Mouse (Mus musculus): ENCODE data around the gene Ttn. TPM values are rescaled to one million over a fixed set of nuclear protein-coding genes. Genes with fewer than 3 reads are reported as not detected.

The Ttn gene
- polyA plus RNA-seq, 1 experiment from 2014 or later: 717 TPM

GRCm38 (mm10) chr2:76751993-76752392 lies 230.4 kb downstream of the Ttn start:
- Histone ChIP-seq H3K9ac (ENCODE audit: low read length) (no peak overlapping the region), H3K9me3 (replicated peaks; ENCODE audit: control insufficient read depth, low read length) (no peaks in the 10 kb centered on the region), H3K36me3 (ENCODE audit: control insufficient read depth, insufficient read depth) (peaks cover 83% of the 10 kb centered on the region), H3K4me2 (ENCODE audit: low read depth, low read length) (no peak overlapping the region), H3K27ac (ENCODE audit: low read length) (no peak overlapping the region), H3K4me3 (ENCODE audit: low read length) (no peak overlapping the region), H3K27me3 (ENCODE audit: control insufficient read depth, insufficient read depth, low read length) (no peaks in the 10 kb centered on the region), H3K4me1 (ENCODE audit: control insufficient read depth, insufficient read depth, low read length) (no peaks in the 10 kb centered on the region)
- ATAC-seq (replicated peaks; ENCODE audit: extremely low read depth, insufficient read depth, low FRiP score): no peak
- WGBS: 87% methylated on average over 6 of the region's 6 CpGs

- Histone ChIP-seq H3K9ac (ENCODE audit: low read length) (no peak overlapping the region), H3K4me2 (ENCODE audit: low read depth, low read length) (no peak overlapping the region), H3K9me3 (replicated peaks; ENCODE audit: control insufficient read depth, low read length) (0 out of 2 replicates have a peak, but pooled peaks cover 2% of the 10 kb centered on the region), H3K4me1 (ENCODE audit: control insufficient read depth, insufficient read depth, low read length) (no peaks in the 10 kb centered on the region), H3K36me3 (ENCODE audit: control insufficient read depth, insufficient read depth) (peaks cover 85% of the 10 kb centered on the region), H3K27me3 (ENCODE audit: control insufficient read depth, insufficient read depth, low read length) (no peaks in the 10 kb centered on the region), H3K4me3 (ENCODE audit: low read length) (no peak overlapping the region), H3K27ac (ENCODE audit: low read length) (no peak overlapping the region)
- no peak for ATAC-seq (replicated peaks; ENCODE audit: extremely low read depth, insufficient read depth, low FRiP score)
- 83% methylated on average over 21 of the region's 21 CpGs for WGBS
These were observed 232.8 kb downstream of the Ttn start for GRCm38 (mm10) chr2:76749341-76750110.

- Histone ChIP-seq H3K4me3 (ENCODE audit: low read length) (no peak overlapping the region), H3K27ac (ENCODE audit: low read length) (no peak overlapping the region), H3K36me3 (ENCODE audit: control insufficient read depth, insufficient read depth) (peaks cover 86% of the 10 kb centered on the region), H3K9ac (ENCODE audit: low read length) (no peak overlapping the region), H3K27me3 (ENCODE audit: control insufficient read depth, insufficient read depth, low read length) (no peaks in the 10 kb centered on the region), H3K4me1 (ENCODE audit: control insufficient read depth, insufficient read depth, low read length) (no peaks in the 10 kb centered on the region), H3K4me2 (ENCODE audit: low read depth, low read length) (no peak overlapping the region), H3K9me3 (replicated peaks; ENCODE audit: control insufficient read depth, low read length) (0 out of 2 replicates have a peak, but pooled peaks cover 2% of the 10 kb centered on the region)
- ATAC-seq (replicated peaks; ENCODE audit: extremely low read depth, insufficient read depth, low FRiP score): no peak
- WGBS: 83% methylated on average over 14 of the region's 14 CpGs
These were observed 233.7 kb downstream of the Ttn start for GRCm38 (mm10) chr2:76748696-76749095.

- WGBS: 93% methylated on average over 14 of the region's 14 CpGs
- H3K36me3 ChIP-seq (ENCODE audit: control insufficient read depth, insufficient read depth): peaks cover 82% of the 10 kb centered on the region
- H3K4me2 ChIP-seq (ENCODE audit: low read depth, low read length): no peak overlapping the region
- no peak overlapping the region for H3K4me3 ChIP-seq (ENCODE audit: low read length)
- H3K27me3 ChIP-seq (ENCODE audit: control insufficient read depth, insufficient read depth, low read length): no peaks in the 10 kb centered on the region
- H3K9ac ChIP-seq (ENCODE audit: low read length): no peak overlapping the region
- ATAC-seq (replicated peaks; ENCODE audit: extremely low read depth, insufficient read depth, low FRiP score): no peak
- no peaks in the 10 kb centered on the region for H3K4me1 ChIP-seq (ENCODE audit: control insufficient read depth, insufficient read depth, low read length)
- no peaks in the 10 kb centered on the region; the same call in 1 of the 2 replicates for H3K9me3 ChIP-seq (replicated peaks; ENCODE audit: control insufficient read depth, low read length)
- no peak overlapping the region for H3K27ac ChIP-seq (ENCODE audit: low read length)
These were observed 262.7 kb downstream of the Ttn start for GRCm38 (mm10) chr2:76719650-76720049.

GRCm38 (mm10) chr2:76714984-76715383 lies 267.4 kb downstream of the Ttn start:
- WGBS: 65% methylated on average over 8 of the region's 8 CpGs
- no peak for ATAC-seq (replicated peaks; ENCODE audit: extremely low read depth, insufficient read depth, low FRiP score)
- H3K27ac ChIP-seq (ENCODE audit: low read length): no peak overlapping the region
- no peaks in the 10 kb centered on the region for H3K27me3 ChIP-seq (ENCODE audit: control insufficient read depth, insufficient read depth, low read length)
- H3K36me3 ChIP-seq (ENCODE audit: control insufficient read depth, insufficient read depth): peaks cover 88% of the 10 kb centered on the region
- no peak overlapping the region for H3K4me2 ChIP-seq (ENCODE audit: low read depth, low read length)
- H3K4me1 ChIP-seq (ENCODE audit: control insufficient read depth, insufficient read depth, low read length): no peaks in the 10 kb centered on the region
- H3K9ac ChIP-seq (ENCODE audit: low read length): no peak overlapping the region
- H3K9me3 ChIP-seq (replicated peaks; ENCODE audit: control insufficient read depth, low read length): peaks cover 2% of the 10 kb centered on the region; the same call in 1 of the 2 replicates
- no peak overlapping the region for H3K4me3 ChIP-seq (ENCODE audit: low read length)

GRCm38 (mm10) chr2:76708512-76708911 lies 273.8 kb downstream of the Ttn start:
- Histone ChIP-seq H3K9ac (ENCODE audit: low read length) (no peak overlapping the region), H3K27ac (ENCODE audit: low read length) (no peak overlapping the region), H3K9me3 (replicated peaks; ENCODE audit: control insufficient read depth, low read length) (peaks cover 5% of the 10 kb centered on the region; the same call in 1 of the 2 replicates), H3K27me3 (ENCODE audit: control insufficient read depth, insufficient read depth, low read length) (no peaks in the 10 kb centered on the region), H3K4me1 (ENCODE audit: control insufficient read depth, insufficient read depth, low read length) (no peaks in the 10 kb centered on the region), H3K36me3 (ENCODE audit: control insufficient read depth, insufficient read depth) (peaks cover 93% of the 10 kb centered on the region), H3K4me2 (ENCODE audit: low read depth, low read length) (no peak overlapping the region), H3K4me3 (ENCODE audit: low read length) (no peak overlapping the region)
- no peak for ATAC-seq (replicated peaks; ENCODE audit: extremely low read depth, insufficient read depth, low FRiP score)
- WGBS: 72% methylated on average over 3 of the region's 3 CpGs

GRCm38 (mm10) chr2:76705655-76706054 lies 276.7 kb downstream of the Ttn start:
- peaks cover 74% of the 10 kb centered on the region for H3K36me3 ChIP-seq (ENCODE audit: control insufficient read depth, insufficient read depth)
- no peaks in the 10 kb centered on the region for H3K27me3 ChIP-seq (ENCODE audit: control insufficient read depth, insufficient read depth, low read length)

GRCm38 (mm10) chr2:76702751-76703150 lies 279.6 kb downstream of the Ttn start:
- Histone ChIP-seq H3K36me3 (ENCODE audit: control insufficient read depth, insufficient read depth) (peaks cover 45% of the 10 kb centered on the region), H3K9ac (ENCODE audit: low read length) (no peak overlapping the region), H3K4me1 (ENCODE audit: control insufficient read depth, insufficient read depth, low read length) (no peaks in the 10 kb centered on the region), H3K9me3 (replicated peaks; ENCODE audit: control insufficient read depth, low read length) (no peaks in the 10 kb centered on the region), H3K27me3 (ENCODE audit: control insufficient read depth, insufficient read depth, low read length) (no peaks in the 10 kb centered on the region), H3K4me3 (ENCODE audit: low read length) (no peak overlapping the region), H3K4me2 (ENCODE audit: low read depth, low read length) (no peak overlapping the region), H3K27ac (ENCODE audit: low read length) (no peak overlapping the region)
- 70% methylated on average over 5 of the region's 5 CpGs for WGBS
- 0 out of 2 replicates have a peak, but pooled peaks have one; percentile 3 for ATAC-seq (replicated peaks; ENCODE audit: extremely low read depth, insufficient read depth, low FRiP score)

More at GRCm38 (mm10) chr2:76705655-76706054, 276.7 kb downstream of the Ttn start:
- Histone ChIP-seq H3K4me3 (ENCODE audit: low read length) (no peak overlapping the region), H3K27ac (ENCODE audit: low read length) (no peak overlapping the region), H3K4me2 (ENCODE audit: low read depth, low read length) (no peak overlapping the region), H3K9ac (ENCODE audit: low read length) (no peak overlapping the region), H3K4me1 (ENCODE audit: control insufficient read depth, insufficient read depth, low read length) (no peaks in the 10 kb centered on the region), H3K9me3 (replicated peaks; ENCODE audit: control insufficient read depth, low read length) (0 out of 2 replicates have a peak, but pooled peaks cover 5% of the 10 kb centered on the region)
- 85% methylated on average over 13 of the region's 13 CpGs for WGBS
- no peak for ATAC-seq (replicated peaks; ENCODE audit: extremely low read depth, insufficient read depth, low FRiP score)

GRCm38 (mm10) chr2:76702188-76702587 lies 280.2 kb downstream of the Ttn start:
- 66% methylated on average over 3 of the region's 3 CpGs for WGBS
- Histone ChIP-seq H3K4me2 (ENCODE audit: low read depth, low read length) (no peak overlapping the region), H3K4me3 (ENCODE audit: low read length) (no peak overlapping the region), H3K9ac (ENCODE audit: low read length) (no peak overlapping the region), H3K27me3 (ENCODE audit: control insufficient read depth, insufficient read depth, low read length) (no peaks in the 10 kb centered on the region), H3K9me3 (replicated peaks; ENCODE audit: control insufficient read depth, low read length) (no peaks in the 10 kb centered on the region), H3K27ac (ENCODE audit: low read length) (no peak overlapping the region), H3K4me1 (ENCODE audit: control insufficient read depth, insufficient read depth, low read length) (no peaks in the 10 kb centered on the region), H3K36me3 (ENCODE audit: control insufficient read depth, insufficient read depth) (peaks cover 41% of the 10 kb centered on the region)
- ATAC-seq (replicated peaks; ENCODE audit: extremely low read depth, insufficient read depth, low FRiP score): 0 out of 2 replicates have a peak, but pooled peaks have one; percentile 26
